Mouse (Mus musculus): ENCODE data around the gene Olfr122. TPM values are rescaled to one million over a fixed set of nuclear protein-coding genes. Genes with fewer than 3 reads are reported as not detected.

The Olfr122 gene
- polyA plus RNA-seq (2015; fragmentation: Nextera tagmentation; extraction: Ambion mirVana), result not detected in 2 replicates

GRCm38 (mm10) chr17:37768307-37768706, at the start of gene Olfr122:
Gene Olfr122 (plus strand): TSS chr17:37768607.
- no peak for DNase-seq (ENCODE audit: low spot score)

GRCm38 (mm10) chr17:37721508-37721907, 46.9 kb upstream of the Olfr122 start, which contains the start of gene Olfr120:
Gene Olfr120 (plus strand): TSS chr17:37721808.
- no peak for DNase-seq (ENCODE audit: low spot score)

- no peak for DNase-seq (ENCODE audit: low spot score)
Measured at GRCm38 (mm10) chr17:37738070-37738469, 30.3 kb upstream of the Olfr122 start.

GRCm38 (mm10) chr17:37793229-37793628, 24.8 kb downstream of the Olfr122 start, which contains the start of gene Olfr123:
Gene Olfr123 (plus strand): TSS chr17:37793529.
- DNase-seq (ENCODE audit: low spot score), result no peak

GRCm38 (mm10) chr17:37799588-37799987, 31.2 kb downstream of the Olfr122 start, which contains the start of gene Olfr124:
Gene Olfr124 (plus strand): TSS chr17:37799888.
- DNase-seq (ENCODE audit: low spot score), result no peak

Other genes starting within 250 kb of the Olfr122 start
- not detected in 2 replicates for gene Olfr112, start 199.2 kb upstream of the Olfr122 start, polyA plus RNA-seq (2015; fragmentation: Nextera tagmentation; extraction: Ambion mirVana)
- gene Olfr113, start 190.9 kb upstream of the Olfr122 start, polyA plus RNA-seq (2015; fragmentation: Nextera tagmentation; extraction: Ambion mirVana), result not detected in 2 replicates
- not detected in 2 replicates for gene Olfr114, start 175.9 kb upstream of the Olfr122 start, polyA plus RNA-seq (2015; fragmentation: Nextera tagmentation; extraction: Ambion mirVana)
- not detected in 2 replicates for gene Olfr115, start 141.5 kb upstream of the Olfr122 start, polyA plus RNA-seq (2015; fragmentation: Nextera tagmentation; extraction: Ambion mirVana)
- gene Olfr116, start 141.4 kb upstream of the Olfr122 start, polyA plus RNA-seq (2015; fragmentation: Nextera tagmentation; extraction: Ambion mirVana), result not detected in 2 replicates
- gene Olfr117, start 104.8 kb upstream of the Olfr122 start, polyA plus RNA-seq (2015; fragmentation: Nextera tagmentation; extraction: Ambion mirVana), result not detected in 2 replicates
- not detected in 2 replicates for gene Olfr118, start 101.6 kb upstream of the Olfr122 start, polyA plus RNA-seq (2015; fragmentation: Nextera tagmentation; extraction: Ambion mirVana)
- not detected in 2 replicates for gene Olfr119, start 72.0 kb upstream of the Olfr122 start, polyA plus RNA-seq (2015; fragmentation: Nextera tagmentation; extraction: Ambion mirVana)
- not detected in 2 replicates for gene Olfr120, start 46.8 kb upstream of the Olfr122 start, polyA plus RNA-seq (2015; fragmentation: Nextera tagmentation; extraction: Ambion mirVana)
- not detected in 2 replicates for gene Olfr121, start 19.8 kb upstream of the Olfr122 start, polyA plus RNA-seq (2015; fragmentation: Nextera tagmentation; extraction: Ambion mirVana)
- not detected in 2 replicates for gene Olfr123, start 24.9 kb downstream of the Olfr122 start, polyA plus RNA-seq (2015; fragmentation: Nextera tagmentation; extraction: Ambion mirVana)
- not detected in 2 replicates for gene Olfr124, start 31.3 kb downstream of the Olfr122 start, polyA plus RNA-seq (2015; fragmentation: Nextera tagmentation; extraction: Ambion mirVana)
- gene Olfr125, start 64.3 kb downstream of the Olfr122 start, polyA plus RNA-seq (2015; fragmentation: Nextera tagmentation; extraction: Ambion mirVana), result not detected in 2 replicates
- gene Olfr126, start 78.9 kb downstream of the Olfr122 start, polyA plus RNA-seq (2015; fragmentation: Nextera tagmentation; extraction: Ambion mirVana), result not detected in 2 replicates
- not detected in 2 replicates for gene Olfr127, start 131.8 kb downstream of the Olfr122 start, polyA plus RNA-seq (2015; fragmentation: Nextera tagmentation; extraction: Ambion mirVana)
- not detected in 2 replicates for gene Olfr128, start 151.9 kb downstream of the Olfr122 start, polyA plus RNA-seq (2015; fragmentation: Nextera tagmentation; extraction: Ambion mirVana)
- gene Olfr761, start 184.5 kb downstream of the Olfr122 start, polyA plus RNA-seq (2015; fragmentation: Nextera tagmentation; extraction: Ambion mirVana), result not detected in 2 replicates